Mouse (Mus musculus): Measurements from ENCODE around the gene Kdm1b. TPM values are rescaled to one million over a fixed set of nuclear protein-coding genes. Genes with fewer than 3 reads are reported as not detected.

Gene Kdm1b
- polyA plus RNA-seq, 1 experiment from 2014 or later, result 14.5 TPM

DNA sequence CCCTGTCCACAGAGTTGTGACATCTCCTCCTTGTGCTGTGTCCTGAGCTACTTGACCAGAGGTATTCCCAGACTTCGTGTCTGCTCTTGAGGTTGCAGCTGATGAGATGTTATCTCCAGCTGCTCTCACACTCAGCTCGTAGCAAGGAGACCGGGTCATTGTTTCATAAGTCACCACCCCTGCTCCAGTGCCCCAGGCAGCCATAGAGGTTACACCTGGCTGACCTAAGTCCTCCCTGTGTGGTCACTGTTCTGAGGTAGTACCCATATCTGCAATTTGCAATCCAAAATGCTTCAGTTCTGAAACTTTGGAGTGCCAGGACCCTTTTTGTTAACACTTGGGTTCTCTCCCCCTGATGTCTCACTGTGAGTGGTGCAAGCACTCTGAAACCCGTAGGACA is 6.7 kb downstream of the Kdm1b start:
- Histone ChIP-seq H3K4me1 (ENCODE audit: insufficient read depth, low read length) (0 out of 2 replicates have a peak, but pooled peaks cover 6% of the 10 kb centered on the region), H3K9me3 (ENCODE audit: low read length) (no peaks in the 10 kb centered on the region), H3K27me3 (ENCODE audit: insufficient read depth, low read length) (no peaks in the 10 kb centered on the region), H3K9ac (replicated peaks; ENCODE audit: low read length) (no peak overlapping the region), H3K36me3 (ENCODE audit: insufficient read depth, low read length) (peaks cover 34% of the 10 kb centered on the region), H3K4me3 (ENCODE audit: low read length) (no peak overlapping the region), H3K27ac (ENCODE audit: low read length) (no peak overlapping the region), H3K4me2 (replicated peaks; ENCODE audit: low read depth, low read length) (no peak overlapping the region)
- ATAC-seq (ENCODE audit: low FRiP score, low TSS enrichment), result no peak
- 59% methylated on average over 4 of the region's 4 CpGs for WGBS

- 82% methylated on average over 10 of the region's 10 CpGs for WGBS
- H3K4me2 ChIP-seq (replicated peaks; ENCODE audit: low read depth, low read length), result no peak overlapping the region
- 0 out of 2 replicates have a peak, but pooled peaks cover 6% of the 10 kb centered on the region for H3K4me1 ChIP-seq (ENCODE audit: insufficient read depth, low read length)
- no peaks in the 10 kb centered on the region for H3K9me3 ChIP-seq (ENCODE audit: low read length)
- H3K4me3 ChIP-seq (ENCODE audit: low read length), result no peak overlapping the region
- H3K27ac ChIP-seq (ENCODE audit: low read length), result no peak overlapping the region
- H3K9ac ChIP-seq (replicated peaks; ENCODE audit: low read length), result no peak overlapping the region
- no peak for ATAC-seq (ENCODE audit: low FRiP score, low TSS enrichment)
- H3K36me3 ChIP-seq (ENCODE audit: insufficient read depth, low read length), result peaks cover 33% of the 10 kb centered on the region
- H3K27me3 ChIP-seq (ENCODE audit: insufficient read depth, low read length), result no peaks in the 10 kb centered on the region
These were observed 10.7 kb downstream of the Kdm1b start for GRCm38 (mm10) chr13:47053971-47054370.

GRCm38 (mm10) chr13:47056126-47056525 is 12.8 kb downstream of the Kdm1b start:
- Histone ChIP-seq H3K27ac (ENCODE audit: low read length) (no peak overlapping the region), H3K27me3 (ENCODE audit: insufficient read depth, low read length) (no peaks in the 10 kb centered on the region), H3K9ac (replicated peaks; ENCODE audit: low read length) (no peak overlapping the region), H3K4me3 (ENCODE audit: low read length) (no peak overlapping the region), H3K9me3 (ENCODE audit: low read length) (no peaks in the 10 kb centered on the region), H3K4me2 (replicated peaks; ENCODE audit: low read depth, low read length) (no peak overlapping the region), H3K36me3 (ENCODE audit: insufficient read depth, low read length) (peaks cover 26% of the 10 kb centered on the region), H3K4me1 (ENCODE audit: insufficient read depth, low read length) (0 out of 2 replicates have a peak, but pooled peaks cover 6% of the 10 kb centered on the region)
- WGBS, result 85% methylated on average over 11 of the region's 11 CpGs
- no peak for ATAC-seq (ENCODE audit: low FRiP score, low TSS enrichment)

DNA sequence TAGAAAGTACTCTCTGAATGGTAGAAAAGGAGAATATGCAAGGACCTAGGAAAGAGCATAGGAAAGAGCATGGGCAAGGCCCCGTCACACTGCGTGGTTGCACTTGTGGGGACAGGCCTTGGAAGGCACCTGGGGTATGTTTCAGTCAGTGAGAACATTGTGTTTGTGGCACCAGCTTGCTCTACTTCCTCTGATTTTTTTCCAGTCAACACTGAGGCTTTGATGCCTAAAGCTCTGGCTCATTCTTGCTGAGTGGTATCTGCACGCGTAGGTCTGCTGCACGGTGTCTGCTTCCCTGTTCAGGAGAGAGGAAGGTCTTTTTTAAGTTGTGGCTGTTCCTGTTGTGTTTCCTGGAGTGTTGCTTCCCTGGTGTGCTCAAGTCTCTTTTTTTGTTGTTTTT is 13.5 kb downstream of the Kdm1b start:
- Histone ChIP-seq H3K4me3 (ENCODE audit: low read length) (no peak overlapping the region), H3K9ac (replicated peaks; ENCODE audit: low read length) (no peak overlapping the region), H3K4me2 (replicated peaks; ENCODE audit: low read depth, low read length) (no peak overlapping the region), H3K36me3 (ENCODE audit: insufficient read depth, low read length) (peaks cover 24% of the 10 kb centered on the region), H3K4me1 (ENCODE audit: insufficient read depth, low read length) (0 out of 2 replicates have a peak, but pooled peaks cover 2% of the 10 kb centered on the region), H3K27me3 (ENCODE audit: insufficient read depth, low read length) (no peaks in the 10 kb centered on the region), H3K9me3 (ENCODE audit: low read length) (no peaks in the 10 kb centered on the region), H3K27ac (ENCODE audit: low read length) (no peak overlapping the region)
- no peak for ATAC-seq (ENCODE audit: low FRiP score, low TSS enrichment)
- 91% methylated on average over 5 of the region's 5 CpGs for WGBS

GRCm38 (mm10) chr13:47062756-47063155 is 19.5 kb downstream of the Kdm1b start:
- no peak overlapping the region for H3K4me3 ChIP-seq (ENCODE audit: low read length)
- no peaks in the 10 kb centered on the region for H3K27me3 ChIP-seq (ENCODE audit: insufficient read depth, low read length)
- H3K36me3 ChIP-seq (ENCODE audit: insufficient read depth, low read length), result peaks cover 25% of the 10 kb centered on the region
- H3K27ac ChIP-seq (ENCODE audit: low read length), result no peak overlapping the region
- no peak overlapping the region for H3K9ac ChIP-seq (replicated peaks; ENCODE audit: low read length)
- H3K4me1 ChIP-seq (ENCODE audit: insufficient read depth, low read length), result no peaks in the 10 kb centered on the region
- H3K9me3 ChIP-seq (ENCODE audit: low read length), result no peaks in the 10 kb centered on the region
- no peak for ATAC-seq (ENCODE audit: low FRiP score, low TSS enrichment)
- H3K4me2 ChIP-seq (replicated peaks; ENCODE audit: low read depth, low read length), result no peak overlapping the region
- 94% methylated on average over 17 of the region's 17 CpGs for WGBS

GRCm38 (mm10) chr13:47063985-47064760 is 20.9 kb downstream of the Kdm1b start:
- ATAC-seq (ENCODE audit: low FRiP score, low TSS enrichment), result no peak
- Histone ChIP-seq H3K4me2 (replicated peaks; ENCODE audit: low read depth, low read length) (no peak overlapping the region), H3K9me3 (ENCODE audit: low read length) (no peaks in the 10 kb centered on the region), H3K36me3 (ENCODE audit: insufficient read depth, low read length) (peaks cover 23% of the 10 kb centered on the region), H3K27me3 (ENCODE audit: insufficient read depth, low read length) (no peaks in the 10 kb centered on the region), H3K4me1 (ENCODE audit: insufficient read depth, low read length) (no peaks in the 10 kb centered on the region), H3K27ac (ENCODE audit: low read length) (no peak overlapping the region), H3K4me3 (ENCODE audit: low read length) (no peak overlapping the region), H3K9ac (replicated peaks; ENCODE audit: low read length) (no peak overlapping the region)
- 83% methylated on average over 15 of the region's 15 CpGs for WGBS

- WGBS, result 87% methylated on average over 10 of the region's 10 CpGs
- ATAC-seq (ENCODE audit: low FRiP score, low TSS enrichment), result no peak
These were observed 23.2 kb downstream of the Kdm1b start for GRCm38 (mm10) chr13:47066516-47066915.

DNA sequence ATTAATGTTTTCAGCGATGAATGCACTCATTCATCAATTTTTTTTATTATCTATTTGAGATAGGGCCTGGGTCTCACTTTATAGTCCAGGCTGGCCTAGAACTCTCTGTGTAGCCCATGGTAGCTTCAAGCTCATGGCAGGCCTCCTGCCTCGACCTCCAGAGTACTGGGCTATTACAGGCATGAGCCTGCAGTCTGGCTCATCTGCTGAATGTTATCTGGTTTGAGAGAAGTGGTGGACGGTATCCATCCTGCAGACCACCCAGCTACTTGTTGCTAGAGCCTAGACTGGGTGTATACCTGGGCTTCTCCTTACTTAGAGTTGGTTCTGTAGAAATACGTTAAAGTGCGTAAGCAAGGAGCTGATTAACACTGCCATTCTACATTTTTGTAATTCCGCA is 23.7 kb downstream of the Kdm1b start:
- Histone ChIP-seq H3K9me3 (ENCODE audit: low read length) (no peaks in the 10 kb centered on the region), H3K27ac (ENCODE audit: low read length) (no peak overlapping the region), H3K4me2 (replicated peaks; ENCODE audit: low read depth, low read length) (no peak overlapping the region), H3K4me3 (ENCODE audit: low read length) (no peak overlapping the region), H3K9ac (replicated peaks; ENCODE audit: low read length) (no peak overlapping the region), H3K27me3 (ENCODE audit: insufficient read depth, low read length) (no peaks in the 10 kb centered on the region), H3K4me1 (ENCODE audit: insufficient read depth, low read length) (no peaks in the 10 kb centered on the region), H3K36me3 (ENCODE audit: insufficient read depth, low read length) (peaks cover 22% of the 10 kb centered on the region)
- 91% methylated on average over 6 of the region's 6 CpGs for WGBS
- ATAC-seq (ENCODE audit: low FRiP score, low TSS enrichment), result no peak

More at GRCm38 (mm10) chr13:47066516-47066915, 23.2 kb downstream of the Kdm1b start:
- Histone ChIP-seq H3K4me3 (ENCODE audit: low read length) (no peak overlapping the region), H3K9me3 (ENCODE audit: low read length) (no peaks in the 10 kb centered on the region), H3K4me2 (replicated peaks; ENCODE audit: low read depth, low read length) (no peak overlapping the region), H3K27me3 (ENCODE audit: insufficient read depth, low read length) (no peaks in the 10 kb centered on the region), H3K9ac (replicated peaks; ENCODE audit: low read length) (no peak overlapping the region), H3K36me3 (ENCODE audit: insufficient read depth, low read length) (peaks cover 22% of the 10 kb centered on the region), H3K4me1 (ENCODE audit: insufficient read depth, low read length) (no peaks in the 10 kb centered on the region), H3K27ac (ENCODE audit: low read length) (no peak overlapping the region)

GRCm38 (mm10) chr13:47070329-47071080 is 27.2 kb downstream of the Kdm1b start:
- Histone ChIP-seq H3K27me3 (ENCODE audit: insufficient read depth, low read length) (no peaks in the 10 kb centered on the region), H3K36me3 (ENCODE audit: insufficient read depth, low read length) (peaks cover 14% of the 10 kb centered on the region), H3K4me1 (ENCODE audit: insufficient read depth, low read length) (no peaks in the 10 kb centered on the region), H3K9me3 (ENCODE audit: low read length) (no peaks in the 10 kb centered on the region), H3K9ac (replicated peaks; ENCODE audit: low read length) (no peak overlapping the region), H3K27ac (ENCODE audit: low read length) (no peak overlapping the region), H3K4me3 (ENCODE audit: low read length) (no peak overlapping the region), H3K4me2 (replicated peaks; ENCODE audit: low read depth, low read length) (no peak overlapping the region)
- WGBS, result 73% methylated on average over 15 of the region's 15 CpGs
- ATAC-seq (ENCODE audit: low FRiP score, low TSS enrichment), result 0 out of 2 replicates have a peak, but pooled peaks have one; percentile 54

DNA sequence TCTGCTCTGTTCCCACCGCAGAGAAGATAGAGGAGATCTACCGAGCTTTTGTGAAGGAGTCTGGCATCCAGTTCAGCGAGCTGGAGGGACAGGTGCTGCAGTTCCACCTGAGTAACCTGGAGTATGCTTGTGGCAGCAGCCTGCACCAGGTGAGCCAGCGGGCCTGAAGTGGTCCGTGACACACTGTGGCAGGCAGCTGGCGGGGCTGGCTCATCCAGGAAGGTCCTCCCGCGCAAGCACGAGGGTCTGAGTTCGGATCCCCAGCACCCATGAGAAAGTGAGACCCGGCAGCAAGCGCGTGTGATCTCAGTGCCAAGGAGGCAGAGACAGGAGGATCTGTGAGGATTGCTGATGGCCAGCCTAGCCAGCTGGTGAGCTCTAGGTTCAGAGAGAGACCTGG is 28.6 kb downstream of the Kdm1b start:
- no peak overlapping the region for H3K27ac ChIP-seq (ENCODE audit: low read length)
- no peak overlapping the region for H3K9ac ChIP-seq (replicated peaks; ENCODE audit: low read length)
- H3K4me2 ChIP-seq (replicated peaks; ENCODE audit: low read depth, low read length), result no peak overlapping the region
- 84% methylated on average over 13 of the region's 13 CpGs for WGBS
- no peak for ATAC-seq (ENCODE audit: low FRiP score, low TSS enrichment)
- no peaks in the 10 kb centered on the region for H3K27me3 ChIP-seq (ENCODE audit: insufficient read depth, low read length)
- H3K4me3 ChIP-seq (ENCODE audit: low read length), result no peak overlapping the region
- no peaks in the 10 kb centered on the region for H3K9me3 ChIP-seq (ENCODE audit: low read length)
- no peaks in the 10 kb centered on the region for H3K4me1 ChIP-seq (ENCODE audit: insufficient read depth, low read length)
- H3K36me3 ChIP-seq (ENCODE audit: insufficient read depth, low read length), result peaks cover 14% of the 10 kb centered on the region
